ENCODE assay signal across 14 mouse cellular contexts in the genomic region with DNA sequence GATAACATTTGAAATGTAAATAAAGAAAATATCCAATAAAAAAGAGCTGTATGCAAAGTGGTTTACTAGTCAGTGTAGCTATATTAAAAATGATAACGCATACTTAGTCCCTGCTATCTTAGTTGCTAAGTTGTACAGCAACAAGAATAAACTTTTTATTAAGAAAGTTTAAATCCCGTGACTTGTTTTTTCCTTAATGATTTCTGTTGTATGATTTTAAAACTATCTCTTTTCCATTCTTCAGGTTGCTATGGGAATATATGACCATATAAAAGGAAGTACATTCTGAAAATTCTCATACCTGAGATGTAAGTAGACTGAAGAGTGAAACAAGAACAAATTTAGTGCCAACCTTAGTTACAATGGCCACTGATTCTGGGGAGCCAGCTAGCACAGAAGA. TPM values are rescaled to one million over a fixed set of nuclear protein-coding genes. Genes with fewer than 3 reads are reported as not detected.
DNase-seq lines count a peak whose midpoint lies in the region; ATAC-seq and TF ChIP-seq lines count a peak whose summit lies in the region.
"Had no signal": no experiment of that assay in that cellular context is flagged by ENCODE, and none has a peak within 500 bp of the region (broad histone marks: within the 10 kb centered on the region; RNA-seq: fewer than 3 reads in every experiment).

A gene (plus strand): TSS at position 301 of the 400 bp plus-strand sequence.

- DNase-seq in layer of hippocampus, adult 18-20 months (ENCODE audit: low spot score in 2 of 2) = no peak
- no peak for DNase-seq in layer of hippocampus, adult 9-10 months (ENCODE audit: low spot score)
- DNase-seq in layer of hippocampus, postnatal 36 days = no peak
- DNase-seq in midbrain, postnatal 0 days (ENCODE audit: low spot score) = no peak
- no peak for DNase-seq in adrenal gland, postnatal 25 days
- no peak for DNase-seq in spleen, postnatal 10 days (ENCODE audit: low spot score in 2 of 2)
- DNase-seq in lung, adult 18-20 months = no peak
- DNase-seq: cerebellum, postnatal 25 days; lung, postnatal 10 days; right cerebral cortex, adult 18-20 months had no signal

- H3K9ac ChIP-seq in forebrain, embryonic 15.5 days (replicated peaks) = no peak within 1 kb of the TSS
- no peak within 1 kb of the TSS for H3K9ac ChIP-seq in midbrain, postnatal 0 days (replicated peaks; ENCODE audit: low read length, poor library complexity, severe bottlenecking)
- H3K9ac ChIP-seq: embryonic facial prominence, embryonic 13.5 days had no signal

- H3K9me3 ChIP-seq in forebrain, embryonic 15.5 days = no peaks in the 10 kb centered on the region
- no peaks in the 10 kb centered on the region for H3K9me3 ChIP-seq in midbrain, postnatal 0 days (ENCODE audit: low read length)
- H3K9me3 ChIP-seq: embryonic facial prominence, embryonic 13.5 days had no signal

- 95% methylated on average over 2 of the region's 2 CpGs for WGBS in forebrain, embryonic 15.5 days
- WGBS in midbrain, postnatal 0 days = 94% methylated on average over 2 of the region's 2 CpGs

- no peaks in the 10 kb centered on the region for H3K4me1 ChIP-seq in forebrain, embryonic 15.5 days
- no peaks in the 10 kb centered on the region for H3K4me1 ChIP-seq in midbrain, postnatal 0 days (ENCODE audit: insufficient read depth, low read length)
- H3K4me1 ChIP-seq: embryonic facial prominence, embryonic 13.5 days had no signal

- H3K4me2 ChIP-seq in forebrain, embryonic 15.5 days (replicated peaks) = no peak within 1 kb of the TSS
- no peak within 1 kb of the TSS for H3K4me2 ChIP-seq in midbrain, postnatal 0 days (ENCODE audit: low read depth, low read length, poor library complexity, severe bottlenecking)
- H3K4me2 ChIP-seq: embryonic facial prominence, embryonic 13.5 days had no signal

- no peak for TF ChIP-seq CTCF in midbrain, postnatal 0 days (IDR thresholded peaks at IDR 0.05)

- no peak within 1 kb of the TSS for H3K27ac ChIP-seq in forebrain, embryonic 15.5 days (replicated peaks)
- H3K27ac ChIP-seq in midbrain, postnatal 0 days (ENCODE audit: low read depth, low read length) = no peak within 1 kb of the TSS
- H3K27ac ChIP-seq: embryonic facial prominence, embryonic 13.5 days had no signal

- H3K27me3 ChIP-seq in forebrain, embryonic 15.5 days = no peaks in the 10 kb centered on the region
- no peaks in the 10 kb centered on the region for H3K27me3 ChIP-seq in midbrain, postnatal 0 days (ENCODE audit: insufficient read depth, low read length)
- H3K27me3 ChIP-seq: embryonic facial prominence, embryonic 13.5 days had no signal

- no peak for ATAC-seq in forebrain, embryonic 15.5 days (replicated peaks)
- no peak for ATAC-seq in midbrain, postnatal 0 days (ENCODE audit: low FRiP score)
- ATAC-seq: activated CD4-positive, CD25-positive, alpha-beta regulatory T cell, adult 4 months had no signal

- no peak within 1 kb of the TSS for H3K4me3 ChIP-seq in forebrain, embryonic 15.5 days
- no peak within 1 kb of the TSS for H3K4me3 ChIP-seq in midbrain, postnatal 0 days (ENCODE audit: low read depth, low read length)
- H3K4me3 ChIP-seq: embryonic facial prominence, embryonic 13.5 days had no signal

- H3K36me3 ChIP-seq in forebrain, embryonic 15.5 days = no peaks in the 10 kb centered on the region
- no peaks in the 10 kb centered on the region for H3K36me3 ChIP-seq in midbrain, postnatal 0 days (ENCODE audit: insufficient read depth, low read length)
- H3K36me3 ChIP-seq: embryonic facial prominence, embryonic 13.5 days had no signal

RNA-seq across cellular contexts. Expression of the gene that starts here (rescaled TPM):
- 10 to 100 TPM; 41.0 to 43.4 TPM for total RNA-seq in layer of hippocampus, adult 18-20 months (2021)
- 11.6 and 14.2 TPM in 2 replicates for polyA plus RNA-seq in forebrain, embryonic 15.5 days (2015; fragmentation: Nextera tagmentation; extraction: Ambion mirVana)
- 10 to 100 TPM; 39.0 to 40.8 TPM for total RNA-seq in layer of hippocampus, postnatal 36 days (2021)
- 74.5 and 80.0 TPM in 2 replicates for total RNA-seq in midbrain, postnatal 0 days (2014; rRNA removed)
- polyA plus RNA-seq in midbrain, postnatal 0 days (2015; fragmentation: Nextera tagmentation; extraction: Ambion mirVana) = 12.6 and 15.2 TPM in 2 replicates
- 1.7 and 2.0 TPM in 2 replicates for total RNA-seq in adrenal gland, postnatal 25 days (2021)
- total RNA-seq: liver, adult 2 months had no signal
- polyA plus RNA-seq: liver, adult 2 months had no signal

Comparison
In these comparisons a context has a peak if more than half of its experiments do, and no peak if none do; other contexts are left out.
1. RNA of the gene that starts here (total RNA-seq): 74.5 to 80.0 TPM in midbrain, postnatal 0 days, 41.0 to 43.4 TPM in layer of hippocampus, adult 18-20 months and 39.0 to 40.8 TPM in layer of hippocampus, postnatal 36 days; 1.7 to 2.0 TPM in adrenal gland, postnatal 25 days; every median in the first group is over 10 times any median in the second.